Mouse (Mus musculus) ovary, adult 18-20 months (tissue): Measurements from ENCODE around the gene Cltc.
"Not testable (repeated sequence)": the region's sequence is repeated elsewhere in the genome, so short reads cannot be mapped to it uniquely, and the experiment has no call there.

ENCODE experiments used
- DNase-seq: peaks from one replicate; pipeline ENCODE4 v3.0.0; 2022; ENCODE audit warnings: low spot score, mixed read lengths

The Cltc gene

GRCm38 (mm10) chr11:86757480-86758371 lies at the start of gene Cltc:
Gene Cltc, minus strand, starts transcription at chr11:86757565.
- DNase-seq, result peak; percentile 97

GRCm38 (mm10) chr11:86807001-86807477 lies 49.7 kb upstream of the Cltc start:
- DNase-seq, result peak; percentile 51

- DNase-seq, result no peak
These were observed 36.8 kb upstream of the Cltc start for GRCm38 (mm10) chr11:86794161-86794560.

- not testable (repeated sequence) for DNase-seq
These were observed 30.1 kb upstream of the Cltc start for GRCm38 (mm10) chr11:86787436-86787835.

- no peak for DNase-seq
These were observed 28.4 kb upstream of the Cltc start for GRCm38 (mm10) chr11:86785767-86786166.

GRCm38 (mm10) chr11:86769884-86770283 lies 12.5 kb upstream of the Cltc start:
- no peak for DNase-seq

GRCm38 (mm10) chr11:86764501-86764900 lies 7.1 kb upstream of the Cltc start:
- DNase-seq, result no peak

GRCm38 (mm10) chr11:86763127-86763526 lies 5.8 kb upstream of the Cltc start:
- not testable (repeated sequence) for DNase-seq

- no peak for DNase-seq
These were observed 3.0 kb upstream of the Cltc start for GRCm38 (mm10) chr11:86760357-86760756.

- DNase-seq, result no peak
These were observed 2.5 kb upstream of the Cltc start for GRCm38 (mm10) chr11:86759886-86760285.

GRCm38 (mm10) chr11:86759226-86759625 lies 1.9 kb upstream of the Cltc start:
- DNase-seq, result no peak

- no peak for DNase-seq
These were observed 1.2 kb upstream of the Cltc start for GRCm38 (mm10) chr11:86758559-86758958.

- no peak for DNase-seq
These were observed 254 bp downstream of the Cltc start for GRCm38 (mm10) chr11:86757142-86757479.

- DNase-seq, result peak; percentile 13
These were observed 916 bp downstream of the Cltc start for GRCm38 (mm10) chr11:86756156-86757141.

GRCm38 (mm10) chr11:86752404-86752803 lies 5.0 kb downstream of the Cltc start:
- DNase-seq, result no peak

GRCm38 (mm10) chr11:86751010-86751409 lies 6.4 kb downstream of the Cltc start:
- DNase-seq, result no peak

- DNase-seq, result no peak
These were observed 7.5 kb downstream of the Cltc start for GRCm38 (mm10) chr11:86749776-86750423.

- DNase-seq, result no peak
These were observed 11.5 kb downstream of the Cltc start for GRCm38 (mm10) chr11:86745634-86746404.

- no peak for DNase-seq
These were observed 14.8 kb downstream of the Cltc start for GRCm38 (mm10) chr11:86742605-86743004.

GRCm38 (mm10) chr11:86741505-86741904 lies 15.9 kb downstream of the Cltc start:
- DNase-seq, result no peak

- DNase-seq, result no peak
These were observed 17.9 kb downstream of the Cltc start for GRCm38 (mm10) chr11:86739470-86739869.
